17 mouse cellular contexts compared by ENCODE assay signal in genomic region chr10:113939524-113939923, GRCm38 (mm10).
"Had no signal": no experiment of that assay in that cellular context is flagged by ENCODE, and none has a peak within 500 bp of the region (broad histone marks: within the 10 kb centered on the region; RNA-seq: fewer than 3 reads in every experiment).

No protein-coding gene starts in this region.

- H3K4me2 ChIP-seq: lung, embryonic 15.5 days; midbrain, embryonic 11.5 days; midbrain, embryonic 13.5 days; midbrain, embryonic 15.5 days; neural tube, embryonic 12.5 days; stomach, embryonic 15.5 days had no signal

- H3K27me3 ChIP-seq: lung, embryonic 15.5 days; megakaryocyte, embryonic 14.5 days; midbrain, embryonic 13.5 days; midbrain, embryonic 15.5 days; neural tube, embryonic 12.5 days; stomach, embryonic 15.5 days had no signal

- H3K36me3 ChIP-seq: lung, embryonic 15.5 days; midbrain, embryonic 13.5 days; midbrain, embryonic 15.5 days; neural tube, embryonic 12.5 days; stomach, embryonic 15.5 days had no signal

- H3K27ac ChIP-seq: lung, embryonic 15.5 days; macrophage; midbrain, embryonic 13.5 days; midbrain, embryonic 15.5 days; neural tube, embryonic 12.5 days; stomach, embryonic 15.5 days; stomach, postnatal 0 days had no signal

- H3K4me3 ChIP-seq: lung, embryonic 15.5 days; megakaryocyte, embryonic 14.5 days; midbrain, embryonic 13.5 days; midbrain, embryonic 15.5 days; neural tube, embryonic 12.5 days; stomach, embryonic 15.5 days had no signal

- H3K4me1 ChIP-seq: lung, embryonic 15.5 days; megakaryocyte, embryonic 14.5 days; midbrain, embryonic 15.5 days; neural tube, embryonic 12.5 days; stomach, embryonic 15.5 days had no signal

- H3K9me3 ChIP-seq: lung, embryonic 15.5 days; midbrain, embryonic 13.5 days; midbrain, embryonic 15.5 days; neural tube, embryonic 12.5 days; stomach, embryonic 15.5 days had no signal

- ATAC-seq: lung, postnatal 0 days; midbrain, embryonic 13.5 days; midbrain, embryonic 15.5 days had no signal

- DNase-seq: lung, adult 2 months; lung, postnatal 14 days; lung, postnatal 36 days; right cerebral cortex, postnatal 14 days; thymus, adult 2 months; thymus, postnatal 25 days; thymus, postnatal 4 days had no signal

- H3K9ac ChIP-seq: lung, embryonic 15.5 days; midbrain, embryonic 13.5 days; midbrain, embryonic 15.5 days; neural tube, embryonic 12.5 days; stomach, embryonic 15.5 days had no signal
